Mouse (Mus musculus) thymus, postnatal 14 days (tissue): Measurements from ENCODE around the gene Slc25a19.

Experiments
- DNase-seq: peaks from one replicate; pipeline ENCODE4 v3.0.0; 2021

Gene Slc25a19

DNA sequence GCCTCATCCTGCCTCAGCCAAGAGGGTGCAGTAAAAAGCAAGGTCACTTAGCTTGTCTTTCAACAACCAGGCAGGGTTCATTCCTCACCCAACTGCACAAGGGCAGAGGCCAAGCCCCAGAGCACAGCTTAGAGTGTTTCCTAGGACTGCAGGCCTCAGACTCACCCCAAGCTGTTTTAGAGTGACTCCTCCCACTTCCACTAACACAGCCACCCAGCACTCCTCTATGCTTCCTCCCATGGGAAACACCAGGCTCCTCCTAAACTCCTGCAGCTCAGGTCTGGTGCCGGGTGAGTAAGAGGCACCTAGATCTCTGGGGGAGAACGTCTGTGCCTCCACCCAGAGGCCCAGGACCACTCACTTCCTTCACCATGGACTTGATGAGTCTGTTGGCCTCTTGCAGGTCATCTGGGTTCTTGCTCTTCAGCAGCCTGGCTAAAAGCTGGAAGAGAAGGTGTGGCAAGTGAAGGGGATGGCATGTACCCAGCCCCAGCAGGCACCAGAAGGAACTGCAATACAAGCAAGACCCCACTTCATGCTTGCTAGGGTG, 37.5 kb downstream of the Slc25a19 start:
- DNase-seq = no peak

- DNase-seq = no peak
Observed at GRCm38 (mm10) chr11:115587984-115588383, 40.1 kb downstream of the Slc25a19 start.

DNA sequence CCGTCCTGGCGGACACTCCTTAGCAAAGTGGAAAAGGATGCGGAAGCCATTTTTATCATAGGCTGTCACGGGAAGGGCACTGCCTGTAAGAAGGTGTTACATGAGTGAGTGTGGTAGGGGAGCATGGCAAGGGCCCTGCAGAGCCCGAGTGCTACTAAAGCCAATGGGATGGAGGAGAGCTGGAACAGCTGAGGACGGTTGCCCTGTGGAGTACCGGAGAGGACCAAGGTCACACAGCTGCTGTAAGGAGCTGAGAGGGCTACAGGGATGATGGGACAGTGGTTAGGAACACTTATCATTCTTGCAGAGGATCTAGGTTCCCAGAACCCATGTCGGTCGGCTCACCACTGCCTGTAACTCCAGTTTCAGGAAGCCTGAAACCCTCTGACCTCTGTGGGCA, 41.7 kb downstream of the Slc25a19 start:
- DNase-seq = no peak

GRCm38 (mm10) chr11:115585573-115586100, 42.5 kb downstream of the Slc25a19 start:
- no peak for DNase-seq

GRCm38 (mm10) chr11:115584376-115585073, 43.6 kb downstream of the Slc25a19 start:
- DNase-seq = no peak

GRCm38 (mm10) chr11:115582913-115583606, 45.0 kb downstream of the Slc25a19 start:
- DNase-seq = no peak

DNA sequence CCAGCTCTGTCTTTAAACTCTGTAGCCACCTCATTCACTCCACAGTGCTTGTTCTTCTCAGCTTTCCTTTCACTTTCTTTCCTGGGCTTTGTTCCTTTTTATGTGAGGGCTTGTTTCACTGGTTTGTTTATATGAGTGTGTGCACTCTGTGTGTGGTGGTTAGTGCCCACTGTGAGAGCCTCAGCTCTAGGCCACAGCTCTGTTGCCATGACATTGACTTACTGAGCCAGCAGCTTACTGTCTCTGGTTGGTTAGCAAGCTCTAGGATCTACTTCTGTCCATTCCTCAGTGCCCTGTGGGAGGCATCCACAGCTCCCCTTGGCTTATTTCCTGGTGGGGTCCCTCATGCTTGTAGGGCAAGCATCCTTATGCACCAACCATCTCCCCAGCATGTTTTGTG, 49.0 kb downstream of the Slc25a19 start:
- DNase-seq = no peak

DNA sequence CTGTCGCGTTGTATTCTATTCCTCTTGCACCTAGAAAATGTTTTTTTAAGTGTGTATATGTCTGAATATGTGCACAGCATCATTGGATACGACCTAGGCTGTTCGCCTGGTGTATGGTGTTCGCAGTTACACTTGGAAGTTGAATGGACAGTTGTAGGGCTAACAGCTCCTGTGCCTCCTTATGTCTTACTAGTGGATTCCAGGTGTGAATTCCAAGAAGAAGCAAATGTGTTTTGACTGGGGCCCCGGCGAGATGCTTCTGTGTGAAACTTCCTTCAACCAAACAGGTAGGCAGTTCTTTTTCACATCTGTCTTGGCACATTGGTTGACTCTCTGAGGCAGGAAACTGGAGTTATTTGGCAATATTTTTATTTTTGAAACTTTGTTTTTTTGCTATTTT, 63.1 kb downstream of the Slc25a19 start:
- no peak for DNase-seq
